Mouse (Mus musculus) mature B cell (primary cell): ENCODE results near the gene Trim11.
"Not testable (repeated sequence)": the region's sequence is repeated elsewhere in the genome, so short reads cannot be mapped to it uniquely, and the experiment has no call there.

ENCODE experiments used
- in situ Hi-C: fragments of 300-500 bp; cut with MboI; formaldehyde crosslinking; loops from 2 replicates; pipeline ENCODE4 v1.14.3; 2019

Trim11 gene

DNA sequence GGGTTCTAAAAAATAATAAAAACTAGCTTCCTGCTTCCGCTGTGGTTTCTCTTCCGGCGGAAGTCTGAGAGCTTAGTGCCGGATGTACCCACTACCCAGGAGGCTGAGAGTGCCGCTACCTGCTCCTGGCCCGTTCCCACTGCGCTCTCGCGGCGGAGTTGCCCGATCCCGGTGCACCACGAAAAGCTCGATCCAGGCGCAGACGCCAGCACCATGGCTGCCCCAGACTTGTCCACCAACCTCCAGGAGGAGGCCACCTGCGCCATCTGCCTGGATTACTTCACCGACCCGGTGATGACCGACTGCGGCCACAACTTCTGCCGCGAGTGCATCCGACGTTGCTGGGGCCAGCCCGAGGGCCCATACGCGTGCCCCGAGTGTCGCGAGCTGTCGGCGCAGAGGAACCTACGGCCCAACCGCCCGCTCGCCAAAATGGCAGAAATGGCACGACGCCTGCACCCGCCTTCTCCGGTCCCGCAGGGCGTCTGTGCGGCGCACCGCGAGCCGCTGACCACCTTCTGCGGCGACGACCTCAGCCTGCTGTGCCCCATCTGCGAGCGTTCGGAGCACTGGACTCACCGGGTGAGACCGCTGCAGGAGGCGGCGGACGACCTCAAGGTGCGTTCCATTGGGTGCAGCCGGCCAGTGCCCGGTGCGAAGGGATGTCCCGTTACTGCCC is at the start of gene Trim11:
Gene Trim11, plus strand, starts transcription at position 67 of the 679 bp plus-strand sequence.
- in situ Hi-C loops = no loop called here

DNA sequence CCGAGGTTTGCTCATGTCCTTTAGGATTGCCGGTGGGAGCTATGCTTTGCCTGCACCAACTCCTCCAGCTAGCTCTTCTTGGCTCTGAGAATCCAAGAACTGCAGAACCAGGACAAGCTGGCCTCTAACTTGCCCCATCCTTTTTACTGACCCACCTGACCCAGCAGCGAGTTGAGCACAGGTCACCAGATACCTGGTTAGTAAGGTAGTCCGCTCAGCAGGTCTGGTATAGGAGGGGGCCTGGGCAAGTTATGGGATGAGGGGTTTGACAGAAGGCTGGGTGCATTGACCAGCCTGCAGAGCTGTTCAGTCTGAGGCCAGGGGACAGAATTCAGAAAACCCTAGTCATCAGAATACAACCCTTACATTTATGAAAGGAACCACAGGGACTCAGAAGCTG is 48.8 kb upstream of the Trim11 start:
- in situ Hi-C loops = no loop called here

DNA sequence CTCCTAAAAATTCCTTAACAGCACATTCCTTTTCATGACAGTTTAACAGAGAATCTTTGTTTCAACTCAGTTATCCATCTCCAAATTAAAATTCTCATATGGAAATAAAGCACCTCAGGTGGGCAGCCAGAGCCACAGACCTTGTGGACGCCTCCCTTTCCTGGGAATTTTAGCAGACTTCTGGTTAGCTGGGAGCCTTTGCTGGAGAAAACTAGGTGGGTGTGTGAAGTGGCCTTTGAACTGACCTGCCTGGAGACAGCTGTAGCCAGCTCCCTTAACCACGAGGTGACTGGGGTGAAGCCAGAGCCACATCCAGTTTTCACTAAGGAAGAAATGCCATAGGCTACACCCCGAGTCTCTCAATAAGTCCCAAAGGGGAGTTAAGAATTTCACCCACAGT is 48.3 kb upstream of the Trim11 start:
- in situ Hi-C loops = no loop called here

DNA sequence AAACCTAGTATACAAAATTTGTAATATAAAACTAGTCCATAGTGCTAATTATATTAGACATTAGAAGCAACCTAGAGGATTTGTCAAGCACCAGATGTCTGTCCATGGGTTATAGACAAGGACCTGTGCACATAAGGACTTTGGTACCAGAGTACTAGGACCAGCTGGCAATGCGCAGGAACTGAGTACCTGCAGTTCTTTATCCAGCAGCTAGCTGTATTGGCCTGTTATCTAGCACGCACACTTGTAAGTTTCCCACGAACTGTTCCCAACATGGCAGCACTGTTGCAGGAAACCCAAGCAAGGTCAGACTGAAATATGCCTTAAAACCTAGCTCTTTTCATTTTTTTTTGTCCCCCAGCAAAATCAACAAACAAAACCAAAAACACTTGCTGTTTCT is 47.6 kb upstream of the Trim11 start:
- in situ Hi-C loops = no loop called here

DNA sequence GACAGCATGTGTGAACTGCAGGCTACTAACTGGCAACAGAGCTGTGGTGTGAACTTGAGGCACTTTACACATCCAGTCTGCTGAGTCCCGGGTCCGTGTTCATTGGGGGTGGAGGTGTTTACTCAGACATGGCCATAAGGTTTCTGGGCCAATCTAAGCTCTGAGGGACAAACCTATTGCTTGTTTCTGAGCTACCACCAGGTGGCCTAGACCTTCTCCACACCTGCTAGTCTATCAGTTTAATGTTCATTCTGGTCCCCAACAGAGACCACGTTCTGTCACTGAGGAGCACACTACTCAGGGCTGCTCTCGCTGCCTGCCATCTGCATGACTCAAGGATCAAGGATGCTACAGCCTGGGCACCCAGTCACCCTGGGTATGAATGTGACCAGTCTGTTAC is 46.3 kb upstream of the Trim11 start:
- in situ Hi-C loops = no loop called here

DNA sequence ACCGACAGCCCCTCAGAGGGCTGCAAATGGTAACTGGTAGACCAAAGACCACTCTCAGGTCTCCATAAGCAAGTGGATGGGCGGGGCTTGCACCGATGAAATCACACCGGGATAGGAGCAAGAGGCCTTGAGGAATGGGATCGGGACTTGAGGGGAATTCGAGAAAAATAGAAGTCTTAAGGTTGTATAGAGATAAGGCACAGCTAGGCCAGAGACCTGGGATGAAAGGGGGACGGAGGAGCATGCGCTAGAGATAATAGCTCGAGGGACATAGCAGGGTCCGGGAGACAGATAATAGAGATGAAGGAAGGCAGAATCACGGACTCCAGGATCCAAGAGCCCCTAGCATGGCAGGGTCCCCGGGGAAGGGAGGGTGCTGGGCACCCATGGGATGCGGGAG is 40.0 kb upstream of the Trim11 start:
- in situ Hi-C loops = no loop called here

DNA sequence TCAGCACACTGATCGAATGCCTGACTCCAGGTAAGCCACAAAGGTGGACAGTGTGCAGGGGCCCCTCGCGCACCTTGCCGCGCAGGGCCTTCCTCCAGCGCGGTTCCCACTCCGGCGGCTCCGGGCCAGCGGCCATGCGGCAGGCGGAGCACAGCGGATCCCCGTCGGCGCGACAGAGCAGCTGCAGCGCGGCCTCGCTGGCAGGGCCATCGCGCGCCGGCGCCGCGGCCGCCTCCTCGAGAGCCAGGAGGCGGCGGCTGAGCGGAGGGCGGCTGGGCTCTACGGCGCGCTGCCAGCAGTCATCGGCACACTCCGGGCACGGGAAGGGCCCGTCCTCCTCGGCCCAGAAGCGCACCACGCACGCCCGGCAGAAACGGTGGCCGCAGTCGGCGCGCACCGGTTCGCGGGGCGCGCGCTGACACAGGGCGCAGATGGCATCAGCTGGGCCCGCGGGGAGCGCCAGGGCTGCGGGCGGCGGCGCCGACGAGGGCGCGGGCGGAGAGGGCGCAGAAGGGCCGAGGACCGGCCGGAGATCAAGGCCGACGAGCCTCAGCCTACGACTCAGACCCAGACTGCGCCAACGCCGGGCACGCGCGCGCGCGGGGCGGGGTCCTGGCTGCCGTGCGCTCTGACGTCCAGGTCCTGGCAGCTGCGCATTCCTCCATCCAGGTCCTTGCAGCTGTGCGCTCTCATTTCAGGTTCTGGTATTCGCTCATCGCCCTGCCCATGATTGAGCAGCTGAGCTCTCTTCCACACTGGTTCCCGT is 39.4 kb upstream of the Trim11 start, which contains the start of gene Rnf187:
Gene Rnf187, minus strand, starts transcription at position 595 of the 766 bp plus-strand sequence.
- in situ Hi-C loops = no loop called here

DNA sequence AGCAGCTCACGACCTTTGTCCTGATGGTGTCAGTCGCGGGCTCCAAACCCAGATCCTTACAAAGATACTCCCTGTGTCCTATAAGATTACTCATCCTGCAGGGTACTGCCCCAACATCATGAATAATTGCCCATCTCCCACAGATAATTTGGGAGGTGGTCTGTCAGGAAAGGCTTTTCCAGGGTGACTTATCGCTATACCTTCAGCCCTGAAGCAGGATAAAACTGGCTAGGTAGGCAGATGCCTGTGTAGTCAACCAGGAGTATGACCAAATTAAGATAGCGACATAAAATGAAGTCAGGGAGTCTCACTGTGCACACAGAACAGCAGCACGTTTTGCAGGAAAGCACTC is 38.8 kb upstream of the Trim11 start:
- in situ Hi-C loops = no loop called here

DNA sequence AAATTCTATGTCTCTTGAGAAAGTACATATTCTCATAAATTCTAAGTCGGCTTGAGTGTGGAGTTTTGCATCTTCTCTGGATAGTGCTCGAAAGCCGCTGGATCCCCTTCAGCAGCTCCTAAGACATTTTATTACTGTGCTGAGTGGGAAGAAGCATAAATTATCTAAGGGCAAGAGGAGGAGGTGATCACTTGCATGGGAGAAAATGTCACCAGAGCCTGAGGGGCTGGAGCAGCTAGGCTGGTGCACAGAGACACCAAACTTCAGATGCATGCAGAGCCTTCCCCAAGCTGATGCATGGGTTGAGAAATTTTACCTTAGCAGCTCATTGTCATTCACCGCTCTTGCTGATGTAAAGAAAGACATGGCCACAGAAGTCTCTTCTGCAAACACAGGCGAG is 33.8 kb upstream of the Trim11 start:
- in situ Hi-C loops = no loop called here

DNA sequence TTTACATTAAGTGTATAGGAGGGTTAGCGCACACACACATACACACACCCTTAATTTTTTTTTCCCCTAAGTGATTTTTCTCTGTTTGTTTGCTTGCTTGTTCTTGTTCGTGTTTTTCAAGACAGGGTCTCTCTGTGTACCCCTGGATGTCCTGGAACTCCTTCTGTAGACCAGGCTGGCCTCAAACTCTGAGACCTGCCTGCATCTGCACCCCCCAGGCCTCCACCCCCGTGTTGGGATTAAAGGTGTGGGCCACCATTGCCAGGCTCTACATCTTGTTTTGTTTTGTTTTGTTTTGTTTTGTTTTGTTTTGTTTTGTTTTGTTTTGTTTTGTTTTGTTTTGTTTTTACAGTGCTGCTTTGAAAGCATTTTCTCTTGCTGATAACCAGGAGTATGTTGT is 30.6 kb upstream of the Trim11 start:
- in situ Hi-C loops = no loop called here

DNA sequence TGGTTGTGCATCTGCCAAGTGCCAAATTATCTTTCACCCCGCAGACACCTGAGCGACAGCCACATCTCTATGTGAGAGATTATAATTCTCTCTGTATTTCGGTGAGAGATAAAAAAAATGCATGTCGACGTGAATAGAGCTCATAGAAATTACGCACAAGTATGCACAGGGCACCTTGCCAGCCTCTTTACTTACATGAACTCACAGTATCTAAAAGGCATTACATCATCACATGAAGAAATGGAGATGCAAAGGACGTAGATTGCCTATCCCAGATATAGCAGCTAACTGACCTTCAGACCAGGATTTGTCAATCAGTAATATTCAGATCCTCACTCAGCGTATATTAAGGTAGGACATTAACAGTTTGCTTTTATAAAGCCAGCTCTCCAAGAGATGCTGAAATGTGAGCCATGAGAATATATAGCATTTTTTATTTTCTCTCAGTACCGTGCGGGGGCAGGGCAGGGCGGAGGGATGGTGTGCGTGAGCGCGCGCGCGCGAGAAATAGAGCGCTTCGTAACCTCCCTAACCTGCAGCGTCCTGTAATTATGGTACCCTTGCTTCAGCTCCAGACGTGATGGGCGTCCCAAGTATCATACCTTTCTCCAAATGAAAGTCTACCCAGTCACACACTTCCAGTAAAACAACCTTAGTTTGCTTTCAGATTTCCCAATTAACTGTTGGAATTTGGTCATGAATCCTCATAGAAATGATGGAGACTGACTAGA is 29.9 kb upstream of the Trim11 start:
- in situ Hi-C loops = no loop called here

DNA sequence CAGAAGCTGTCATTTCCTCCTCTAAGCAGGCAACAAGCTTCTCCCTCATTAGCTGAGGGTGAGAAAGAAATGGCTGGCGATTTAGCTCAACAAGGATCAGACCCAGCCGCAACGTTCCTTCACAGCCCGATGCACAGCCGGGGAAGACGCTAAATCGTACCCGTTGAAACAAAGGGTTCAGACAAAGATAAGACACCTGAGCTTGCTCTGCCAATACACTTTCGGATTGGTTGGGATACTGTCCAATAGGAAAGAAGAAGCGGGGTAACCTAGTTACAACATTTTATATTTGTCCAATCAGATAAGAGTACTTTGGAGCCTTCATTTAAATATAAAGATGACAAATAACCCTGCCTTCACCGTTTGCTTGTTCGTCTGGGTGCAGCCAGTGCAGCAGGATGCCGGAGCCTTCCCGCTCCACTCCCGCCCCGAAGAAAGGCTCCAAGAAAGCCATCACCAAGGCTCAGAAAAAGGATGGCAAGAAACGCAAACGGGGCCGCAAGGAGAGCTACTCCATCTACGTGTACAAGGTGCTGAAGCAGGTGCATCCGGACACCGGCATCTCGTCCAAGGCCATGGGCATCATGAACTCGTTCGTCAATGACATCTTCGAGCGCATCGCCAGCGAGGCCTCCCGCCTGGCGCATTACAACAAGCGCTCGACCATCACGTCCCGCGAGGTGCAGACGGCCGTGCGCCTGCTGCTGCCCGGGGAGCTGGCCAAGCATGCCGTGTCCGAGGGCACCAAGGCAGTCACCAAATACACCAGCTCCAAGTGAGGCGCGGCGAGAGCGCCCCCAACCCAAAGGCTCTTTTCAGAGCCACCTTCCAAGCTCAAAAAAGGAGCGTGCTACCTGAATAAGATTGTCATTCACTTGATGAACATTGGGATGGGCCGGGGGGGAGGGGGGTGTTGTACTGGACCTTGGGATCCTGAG is 29.1 kb upstream of the Trim11 start, which contains the start of gene Hist3h2ba:
Gene Hist3h2ba, plus strand, starts transcription at position 379 of the 938 bp plus-strand sequence.
- in situ Hi-C loops = no loop called here

DNA sequence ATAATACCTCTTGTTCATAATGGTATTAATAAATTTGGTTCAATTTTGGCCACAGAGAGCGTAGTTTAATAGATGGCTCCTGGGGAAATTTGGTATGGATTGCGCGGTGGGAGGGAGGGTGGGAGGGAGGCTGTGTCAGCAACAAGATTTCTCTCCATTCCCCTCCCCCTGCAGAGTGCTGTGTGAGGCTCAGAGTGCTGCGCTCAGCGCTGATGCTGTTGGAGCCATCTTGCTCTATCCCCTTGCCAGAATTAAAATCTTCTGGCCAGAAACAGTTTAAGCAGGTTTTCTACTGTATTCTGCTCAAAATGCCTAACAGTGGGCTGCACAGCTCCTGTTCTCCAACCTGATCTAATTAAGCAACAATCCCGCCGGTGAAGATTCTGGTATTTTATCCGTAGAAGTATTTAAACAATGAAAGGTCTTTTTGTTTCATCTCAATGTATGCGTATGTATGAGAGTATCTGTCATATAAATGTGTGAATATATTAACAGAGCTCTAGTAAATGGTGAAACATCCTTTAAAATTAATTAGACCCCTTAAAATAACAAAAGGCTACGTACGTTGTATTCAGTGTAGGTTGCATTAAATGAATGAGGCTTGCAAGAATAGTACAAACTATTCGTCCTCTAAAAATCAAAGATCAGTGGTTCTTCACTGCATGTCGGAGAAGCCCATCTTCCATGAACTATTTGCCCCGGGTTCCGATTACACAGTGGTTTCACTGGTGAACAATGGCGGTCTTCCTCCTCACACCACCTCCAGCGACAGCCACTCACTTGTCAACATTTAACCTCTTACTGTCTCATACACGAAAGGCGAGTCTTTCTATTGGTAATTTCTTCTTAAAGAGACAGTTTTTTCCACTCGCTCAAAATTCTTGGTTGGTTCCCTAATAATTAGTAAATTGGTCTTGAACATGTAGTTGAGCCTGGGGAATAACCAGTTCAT is 28.1 kb upstream of the Trim11 start:
- in situ Hi-C loops = no loop called here

DNA sequence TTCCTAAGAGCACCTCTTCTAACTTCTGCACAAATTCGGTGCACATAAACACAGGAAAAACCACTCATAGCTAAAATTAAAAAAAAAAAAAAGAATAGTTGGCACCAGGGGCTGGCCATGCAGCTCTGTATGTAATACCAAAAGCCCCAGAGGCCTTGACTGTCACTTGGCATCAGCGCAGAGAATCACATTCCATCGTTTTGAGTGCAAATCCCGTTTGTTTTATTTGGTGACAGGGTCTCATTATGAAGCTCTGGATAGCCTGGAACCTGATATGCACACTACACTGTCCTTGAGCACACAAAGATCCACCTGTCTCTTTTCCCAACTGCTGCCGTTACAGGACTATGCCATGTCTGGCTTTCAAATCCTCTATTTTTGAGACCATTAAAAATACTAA is 26.7 kb upstream of the Trim11 start:
- in situ Hi-C loops = no loop called here

DNA sequence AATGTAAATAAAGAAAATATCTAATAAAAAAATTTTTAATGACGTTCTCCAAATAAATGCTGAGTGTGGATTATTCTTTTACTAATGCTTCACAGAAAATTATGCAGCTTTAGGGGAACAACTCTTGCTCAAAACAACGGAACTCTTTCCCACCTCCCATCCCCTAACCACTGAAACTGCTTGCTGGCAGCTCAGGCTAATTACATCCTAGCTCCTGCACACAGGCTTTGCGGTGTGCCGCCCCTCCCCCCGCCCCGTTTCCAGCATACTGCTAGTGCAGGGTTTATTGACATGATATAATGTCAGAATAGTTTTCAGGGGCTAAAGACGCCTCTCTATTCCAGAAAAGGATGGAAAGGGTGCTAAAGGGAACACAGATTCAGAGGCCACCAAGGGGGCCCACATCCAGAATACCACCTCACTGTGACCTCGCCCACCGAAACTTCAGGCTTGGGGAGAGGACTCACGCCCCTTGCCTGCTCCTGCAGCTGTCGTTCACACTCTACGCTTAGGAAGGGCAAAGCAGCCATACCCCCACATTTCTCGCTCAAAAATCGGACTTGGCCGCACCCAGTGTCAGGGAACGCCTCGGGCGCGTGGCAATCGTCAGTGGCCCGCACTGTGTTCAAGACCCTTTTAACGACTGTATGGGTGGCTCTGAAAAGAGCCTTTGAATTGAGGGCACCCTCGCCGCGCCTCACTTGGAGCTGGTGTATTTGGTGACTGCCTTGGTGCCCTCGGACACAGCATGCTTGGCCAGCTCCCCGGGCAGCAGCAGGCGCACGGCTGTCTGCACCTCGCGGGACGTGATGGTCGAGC is 24.3 kb upstream of the Trim11 start:
- in situ Hi-C loops = no loop called here

DNA sequence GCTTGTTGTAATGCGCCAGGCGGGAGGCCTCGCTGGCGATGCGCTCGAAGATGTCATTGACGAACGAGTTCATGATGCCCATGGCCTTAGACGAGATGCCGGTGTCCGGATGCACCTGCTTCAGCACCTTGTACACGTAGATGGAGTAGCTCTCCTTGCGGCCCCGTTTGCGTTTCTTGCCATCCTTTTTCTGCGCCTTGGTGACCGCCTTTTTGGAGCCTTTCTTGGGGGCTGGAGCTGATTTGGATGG is 23.8 kb upstream of the Trim11 start:
- in situ Hi-C loops = not testable (repeated sequence)

DNA sequence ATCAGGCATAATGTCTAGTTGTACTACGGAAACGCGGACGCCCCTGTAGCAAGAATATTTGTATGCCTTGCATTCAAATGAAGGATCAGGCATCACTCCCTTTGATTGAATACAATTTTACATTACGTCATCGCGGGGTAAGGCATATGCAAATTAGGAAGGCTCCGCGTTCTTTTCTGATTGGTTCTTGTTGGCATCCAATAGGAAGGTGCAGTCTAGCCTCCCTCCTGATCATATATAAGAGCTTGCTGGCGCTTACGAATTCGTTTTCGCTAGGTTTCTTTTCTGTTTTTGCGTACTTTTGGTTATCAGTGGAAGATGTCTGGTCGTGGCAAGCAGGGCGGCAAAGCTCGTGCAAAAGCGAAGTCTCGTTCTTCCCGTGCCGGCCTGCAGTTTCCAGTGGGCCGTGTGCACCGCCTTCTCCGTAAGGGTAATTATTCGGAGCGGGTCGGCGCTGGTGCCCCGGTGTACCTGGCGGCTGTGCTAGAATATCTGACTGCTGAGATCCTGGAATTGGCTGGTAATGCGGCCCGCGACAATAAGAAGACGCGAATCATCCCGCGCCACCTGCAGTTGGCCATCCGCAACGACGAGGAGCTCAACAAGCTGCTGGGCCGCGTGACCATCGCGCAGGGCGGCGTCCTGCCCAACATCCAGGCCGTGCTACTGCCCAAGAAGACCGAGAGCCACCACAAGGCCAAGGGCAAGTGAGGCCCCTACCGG is 23.3 kb upstream of the Trim11 start, which contains the start of the genes Hist3h2a and Trim17:
Gene Hist3h2a, plus strand, starts transcription at position 266 of the 723 bp plus-strand sequence.
Gene Trim17, plus strand, starts transcription at position 266 of the 723 bp plus-strand sequence.
- in situ Hi-C loops = no loop called here

DNA sequence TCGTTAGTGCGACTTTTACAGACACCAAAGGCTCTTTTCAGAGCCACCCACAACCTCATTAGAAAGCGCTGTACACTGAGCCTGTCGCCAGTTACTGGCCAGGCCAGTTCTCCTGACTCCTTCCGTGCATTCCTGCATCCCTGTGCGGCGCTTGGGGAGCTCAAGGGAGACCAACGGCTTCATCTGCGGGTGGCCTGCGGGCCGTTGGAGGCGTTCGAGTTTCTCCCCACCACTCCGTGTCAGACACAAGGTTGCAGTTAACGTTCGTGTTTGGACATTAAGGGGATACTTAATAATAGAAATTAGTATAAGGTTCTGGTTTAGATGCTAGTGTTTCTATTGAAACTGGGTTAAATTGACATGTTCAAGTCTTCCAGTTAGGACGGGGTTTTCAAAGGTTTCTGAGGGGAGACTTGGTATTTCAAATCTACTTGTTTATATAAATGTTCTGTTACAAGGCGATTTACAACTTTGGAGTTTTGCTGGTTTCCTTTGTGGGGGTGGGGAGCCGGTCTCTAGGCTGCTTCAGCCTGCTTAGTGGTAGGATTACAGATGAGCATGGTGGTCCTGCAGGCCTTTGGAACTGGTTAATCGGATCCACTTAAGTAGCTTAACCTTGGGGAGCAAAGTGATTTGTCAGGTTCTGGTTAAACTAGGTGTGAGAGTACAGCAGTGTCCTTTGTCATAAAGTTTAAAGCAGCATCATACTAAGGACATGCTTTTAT is 22.6 kb upstream of the Trim11 start:
- in situ Hi-C loops = no loop called here
